Mouse (Mus musculus): ENCODE results near the gene Misp. TPM values are rescaled to one million over a fixed set of nuclear protein-coding genes. Genes with fewer than 3 reads are reported as not detected.

Gene Misp
- polyA plus RNA-seq, 1 experiment from 2014 or later = 27.6 TPM

- Histone ChIP-seq H3K4me1 (ENCODE audit: control insufficient read depth, insufficient read depth, low read length) (peaks cover 32% of the 10 kb centered on the region), H3K27me3 (ENCODE audit: control insufficient read depth, insufficient read depth, low read length) (no peaks in the 10 kb centered on the region), H3K9me3 (ENCODE audit: control insufficient read depth, low read depth, low read length) (no peaks in the 10 kb centered on the region), H3K4me3 (ENCODE audit: low read depth, low read length) (no peak overlapping the region), H3K4me2 (replicated peaks; ENCODE audit: low read depth, low read length) (no peak overlapping the region), H3K27ac (ENCODE audit: low read length) (no peak overlapping the region), H3K9ac (replicated peaks; ENCODE audit: low read depth, low read length) (no peak overlapping the region), H3K36me3 (ENCODE audit: control insufficient read depth, insufficient read depth, low read length) (no peaks in the 10 kb centered on the region)
- WGBS = 48% methylated on average over 3 of the region's 3 CpGs
- no peak for ATAC-seq (ENCODE audit: insufficient number of reproducible peaks, insufficient read depth, low FRiP score, low read depth)
Observed at GRCm38 (mm10) chr10:79801837-79802236, 19.0 kb upstream of the Misp start.

- peaks cover 30% of the 10 kb centered on the region for H3K4me1 ChIP-seq (ENCODE audit: control insufficient read depth, insufficient read depth, low read length)
- WGBS = 50% methylated on average over 11 of the region's 11 CpGs
- H3K4me3 ChIP-seq (ENCODE audit: low read depth, low read length) = no peak overlapping the region
- no peak overlapping the region for H3K27ac ChIP-seq (ENCODE audit: low read length)
- H3K9me3 ChIP-seq (ENCODE audit: control insufficient read depth, low read depth, low read length) = no peaks in the 10 kb centered on the region
- no peak overlapping the region for H3K4me2 ChIP-seq (replicated peaks; ENCODE audit: low read depth, low read length)
- no peaks in the 10 kb centered on the region for H3K36me3 ChIP-seq (ENCODE audit: control insufficient read depth, insufficient read depth, low read length)
- H3K9ac ChIP-seq (replicated peaks; ENCODE audit: low read depth, low read length) = no peak overlapping the region
- H3K27me3 ChIP-seq (ENCODE audit: control insufficient read depth, insufficient read depth, low read length) = no peaks in the 10 kb centered on the region
- no peak for ATAC-seq (ENCODE audit: insufficient number of reproducible peaks, insufficient read depth, low FRiP score, low read depth)
Observed at GRCm38 (mm10) chr10:79802331-79802971, 18.3 kb upstream of the Misp start.

DNA sequence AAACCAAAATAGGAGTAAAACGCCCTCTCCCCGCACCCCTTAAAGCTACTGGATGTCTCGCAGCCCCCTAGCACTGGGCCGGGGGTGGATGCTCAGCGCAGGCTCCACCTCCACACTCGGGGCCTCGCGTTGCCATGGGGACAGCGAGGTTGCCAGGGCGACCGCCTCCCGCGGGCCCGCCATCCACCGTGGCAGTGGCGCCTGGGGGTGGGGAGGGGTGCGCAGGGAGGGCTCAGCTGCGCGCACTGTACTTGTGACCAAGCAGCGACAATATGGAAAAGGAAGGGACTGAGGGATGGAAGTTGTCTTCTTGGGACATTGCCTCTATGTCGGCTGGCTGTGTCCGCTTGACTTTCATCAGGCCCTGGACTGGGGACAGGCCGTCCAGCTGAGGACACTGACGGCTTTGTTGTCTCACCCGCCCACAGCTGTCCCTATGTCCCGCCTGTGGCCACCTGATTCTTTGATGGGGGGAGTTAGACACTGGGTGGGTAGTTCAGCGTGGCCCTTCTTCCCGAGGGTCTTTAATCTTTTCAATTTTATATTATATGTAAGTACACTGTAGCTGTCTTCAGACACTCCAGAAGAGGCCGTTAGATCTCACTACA lies 17.0 kb upstream of the Misp start:
- Histone ChIP-seq H3K9me3 (ENCODE audit: control insufficient read depth, low read depth, low read length) (no peaks in the 10 kb centered on the region), H3K27ac (ENCODE audit: low read length) (no peak overlapping the region), H3K4me2 (replicated peaks; ENCODE audit: low read depth, low read length) (no peak overlapping the region; the same call in 1 of the 2 replicates), H3K36me3 (ENCODE audit: control insufficient read depth, insufficient read depth, low read length) (0 out of 2 replicates have a peak, but pooled peaks cover under 1% of the 10 kb centered on the region), H3K9ac (replicated peaks; ENCODE audit: low read depth, low read length) (no peak overlapping the region), H3K4me3 (ENCODE audit: low read depth, low read length) (no peak overlapping the region), H3K27me3 (ENCODE audit: control insufficient read depth, insufficient read depth, low read length) (no peaks in the 10 kb centered on the region), H3K4me1 (ENCODE audit: control insufficient read depth, insufficient read depth, low read length) (peaks cover 30% of the 10 kb centered on the region)
- ATAC-seq (ENCODE audit: insufficient number of reproducible peaks, insufficient read depth, low FRiP score, low read depth) = peak; percentile 23; the same call in 1 of the 2 replicates
- 17% methylated on average over 29 of the region's 29 CpGs for WGBS

DNA sequence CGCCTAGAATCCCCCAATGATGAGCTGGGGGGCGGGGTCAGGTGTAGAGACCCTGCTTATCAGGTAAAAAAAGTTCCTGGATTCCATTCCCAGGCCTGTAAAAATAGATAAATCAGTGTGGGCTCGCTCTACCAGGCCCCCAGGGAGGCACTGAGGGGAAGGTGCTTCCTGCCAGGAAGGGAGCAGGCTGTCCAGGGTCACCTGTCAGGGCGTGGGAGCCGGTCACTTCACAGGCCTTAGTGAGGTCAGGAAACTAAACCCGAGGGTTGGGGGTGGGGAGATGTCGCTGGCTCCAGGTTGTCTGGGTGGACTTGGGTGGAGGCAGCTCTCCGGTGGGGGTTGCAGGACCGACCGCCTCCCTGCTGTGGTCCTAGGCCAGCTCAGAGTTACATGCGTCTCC lies 15.2 kb upstream of the Misp start:
- Histone ChIP-seq H3K4me3 (ENCODE audit: low read depth, low read length) (no peak overlapping the region), H3K4me1 (ENCODE audit: control insufficient read depth, insufficient read depth, low read length) (peaks cover 30% of the 10 kb centered on the region), H3K27me3 (ENCODE audit: control insufficient read depth, insufficient read depth, low read length) (no peaks in the 10 kb centered on the region), H3K4me2 (replicated peaks; ENCODE audit: low read depth, low read length) (no peak overlapping the region), H3K9me3 (ENCODE audit: control insufficient read depth, low read depth, low read length) (no peaks in the 10 kb centered on the region), H3K9ac (replicated peaks; ENCODE audit: low read depth, low read length) (no peak overlapping the region), H3K36me3 (ENCODE audit: control insufficient read depth, insufficient read depth, low read length) (peaks cover 6% of the 10 kb centered on the region; the same call in 1 of the 2 replicates), H3K27ac (ENCODE audit: low read length) (no peak overlapping the region)
- ATAC-seq (ENCODE audit: insufficient number of reproducible peaks, insufficient read depth, low FRiP score, low read depth) = no peak
- 47% methylated on average over 11 of the region's 11 CpGs for WGBS

- peaks cover 9% of the 10 kb centered on the region; the same call in 1 of the 2 replicates for H3K36me3 ChIP-seq (ENCODE audit: control insufficient read depth, insufficient read depth, low read length)
- 86% methylated on average over 9 of the region's 9 CpGs for WGBS
- no peak overlapping the region for H3K9ac ChIP-seq (replicated peaks; ENCODE audit: low read depth, low read length)
- no peak overlapping the region for H3K27ac ChIP-seq (ENCODE audit: low read length)
- no peak overlapping the region for H3K4me3 ChIP-seq (ENCODE audit: low read depth, low read length)
- no peak overlapping the region for H3K4me2 ChIP-seq (replicated peaks; ENCODE audit: low read depth, low read length)
- H3K9me3 ChIP-seq (ENCODE audit: control insufficient read depth, low read depth, low read length) = no peaks in the 10 kb centered on the region
- ATAC-seq (ENCODE audit: insufficient number of reproducible peaks, insufficient read depth, low FRiP score, low read depth) = no peak
- no peaks in the 10 kb centered on the region for H3K27me3 ChIP-seq (ENCODE audit: control insufficient read depth, insufficient read depth, low read length)
- H3K4me1 ChIP-seq (ENCODE audit: control insufficient read depth, insufficient read depth, low read length) = peaks cover 30% of the 10 kb centered on the region
Observed at GRCm38 (mm10) chr10:79806331-79806730, 14.5 kb upstream of the Misp start.

DNA sequence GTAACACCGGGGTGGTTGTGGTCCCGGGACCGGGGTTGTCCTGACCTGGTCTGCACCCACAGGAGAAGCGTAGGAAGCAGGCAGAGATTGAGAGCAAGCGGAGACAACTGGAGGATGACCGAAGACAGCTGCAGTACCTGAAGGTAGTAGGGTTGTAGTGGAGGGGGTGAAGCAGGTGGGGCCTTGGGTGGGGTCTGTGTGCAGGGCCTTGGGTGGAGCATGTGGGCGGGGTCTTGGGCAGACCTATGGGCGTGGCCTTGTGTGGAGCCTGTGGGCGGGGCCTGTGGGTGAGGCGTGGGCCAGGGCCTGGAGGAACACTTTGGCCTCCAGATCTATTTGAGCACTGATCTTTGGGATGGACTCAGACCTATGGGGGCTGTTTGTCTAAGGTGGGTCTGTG lies 13.8 kb upstream of the Misp start:
- 71% methylated on average over 10 of the region's 10 CpGs for WGBS
- Histone ChIP-seq H3K9ac (replicated peaks; ENCODE audit: low read depth, low read length) (no peak overlapping the region), H3K36me3 (ENCODE audit: control insufficient read depth, insufficient read depth, low read length) (peaks cover 9% of the 10 kb centered on the region; the same call in 1 of the 2 replicates), H3K4me3 (ENCODE audit: low read depth, low read length) (no peak overlapping the region), H3K4me1 (ENCODE audit: control insufficient read depth, insufficient read depth, low read length) (peaks cover 29% of the 10 kb centered on the region), H3K4me2 (replicated peaks; ENCODE audit: low read depth, low read length) (no peak overlapping the region), H3K27ac (ENCODE audit: low read length) (no peak overlapping the region), H3K9me3 (ENCODE audit: control insufficient read depth, low read depth, low read length) (no peaks in the 10 kb centered on the region), H3K27me3 (ENCODE audit: control insufficient read depth, insufficient read depth, low read length) (no peaks in the 10 kb centered on the region)
- peak; percentile 29; the same call in 1 of the 2 replicates for ATAC-seq (ENCODE audit: insufficient number of reproducible peaks, insufficient read depth, low FRiP score, low read depth)

DNA sequence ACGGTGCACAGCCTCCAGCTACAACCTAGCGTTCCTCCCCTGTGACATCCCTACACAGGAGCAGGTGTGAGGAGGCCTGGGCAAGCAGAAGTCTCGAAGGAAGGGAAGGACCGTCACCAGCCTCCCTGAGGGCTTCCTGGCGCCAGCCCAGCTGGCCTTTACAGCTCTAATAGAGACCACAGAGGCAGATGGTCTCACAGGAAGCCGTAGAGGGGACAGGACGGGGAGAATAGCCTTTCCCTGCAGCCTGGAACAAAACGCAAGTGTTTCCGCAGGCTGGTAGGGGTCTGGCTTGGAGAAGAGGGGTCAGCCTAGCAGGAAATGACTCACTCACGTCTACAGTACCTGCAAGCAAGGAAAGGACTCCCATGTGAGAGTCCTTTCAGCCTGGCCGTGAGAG lies 13.0 kb upstream of the Misp start:
- WGBS = 69% methylated on average over 11 of the region's 11 CpGs
- Histone ChIP-seq H3K9ac (replicated peaks; ENCODE audit: low read depth, low read length) (no peak overlapping the region), H3K4me1 (ENCODE audit: control insufficient read depth, insufficient read depth, low read length) (peaks cover 21% of the 10 kb centered on the region), H3K36me3 (ENCODE audit: control insufficient read depth, insufficient read depth, low read length) (peaks cover 9% of the 10 kb centered on the region; the same call in 1 of the 2 replicates), H3K27ac (ENCODE audit: low read length) (peak overlapping the region; percentile 12; the same call in 1 of the 2 replicates), H3K4me3 (ENCODE audit: low read depth, low read length) (no peak overlapping the region), H3K27me3 (ENCODE audit: control insufficient read depth, insufficient read depth, low read length) (no peaks in the 10 kb centered on the region), H3K9me3 (ENCODE audit: control insufficient read depth, low read depth, low read length) (no peaks in the 10 kb centered on the region), H3K4me2 (replicated peaks; ENCODE audit: low read depth, low read length) (no peak overlapping the region)
- no peak for ATAC-seq (ENCODE audit: insufficient number of reproducible peaks, insufficient read depth, low FRiP score, low read depth)

- no peak for ATAC-seq (ENCODE audit: insufficient number of reproducible peaks, insufficient read depth, low FRiP score, low read depth)
- Histone ChIP-seq H3K4me3 (ENCODE audit: low read depth, low read length) (no peak overlapping the region), H3K27me3 (ENCODE audit: control insufficient read depth, insufficient read depth, low read length) (no peaks in the 10 kb centered on the region), H3K4me1 (ENCODE audit: control insufficient read depth, insufficient read depth, low read length) (peaks cover 16% of the 10 kb centered on the region), H3K4me2 (replicated peaks; ENCODE audit: low read depth, low read length) (no peak overlapping the region), H3K9ac (replicated peaks; ENCODE audit: low read depth, low read length) (no peak overlapping the region), H3K36me3 (ENCODE audit: control insufficient read depth, insufficient read depth, low read length) (peaks cover 9% of the 10 kb centered on the region; the same call in 1 of the 2 replicates), H3K9me3 (ENCODE audit: control insufficient read depth, low read depth, low read length) (no peaks in the 10 kb centered on the region), H3K27ac (ENCODE audit: low read length) (no peak overlapping the region)
- 86% methylated on average over 11 of the region's 11 CpGs for WGBS
Observed at GRCm38 (mm10) chr10:79808728-79809127, 12.1 kb upstream of the Misp start.

All from stomach, embryonic 14.5 days (tissue).